Mouse (Mus musculus): Measurements from ENCODE around the gene Dgat2.

The Dgat2 gene

GRCm38 (mm10) chr7:99164873-99165410 is 17.6 kb downstream of the Dgat2 start:
- intact Hi-C loops (cut with DNase I) = loop anchor here (5.0 kb wide), 1 partner anchor 67 kb away; no protein-coding TSS in a partner anchor

DNA sequence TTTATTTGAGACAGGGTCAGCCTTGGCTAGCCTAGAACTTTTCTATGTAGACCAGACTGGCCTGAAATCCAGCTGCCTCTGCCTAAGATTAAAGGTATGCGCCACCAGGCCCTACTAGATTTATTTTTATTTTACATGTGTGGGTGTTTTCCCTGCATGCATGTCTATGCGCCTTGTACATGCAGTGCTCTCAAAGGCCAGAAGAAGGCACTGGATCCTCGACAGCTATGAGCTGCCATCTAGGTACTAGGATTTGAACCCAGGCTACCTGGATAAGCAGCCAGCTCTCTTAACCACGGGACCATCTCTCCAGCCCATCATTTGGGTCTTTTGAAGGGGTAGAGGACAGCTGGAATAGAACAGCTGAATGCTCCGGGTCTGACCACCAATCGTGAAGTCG is 20.1 kb downstream of the Dgat2 start:
- intact Hi-C loops (cut with DNase I) = loop anchor here (5.0 kb wide), 1 partner anchor 70 kb away; no protein-coding TSS in a partner anchor

DNA sequence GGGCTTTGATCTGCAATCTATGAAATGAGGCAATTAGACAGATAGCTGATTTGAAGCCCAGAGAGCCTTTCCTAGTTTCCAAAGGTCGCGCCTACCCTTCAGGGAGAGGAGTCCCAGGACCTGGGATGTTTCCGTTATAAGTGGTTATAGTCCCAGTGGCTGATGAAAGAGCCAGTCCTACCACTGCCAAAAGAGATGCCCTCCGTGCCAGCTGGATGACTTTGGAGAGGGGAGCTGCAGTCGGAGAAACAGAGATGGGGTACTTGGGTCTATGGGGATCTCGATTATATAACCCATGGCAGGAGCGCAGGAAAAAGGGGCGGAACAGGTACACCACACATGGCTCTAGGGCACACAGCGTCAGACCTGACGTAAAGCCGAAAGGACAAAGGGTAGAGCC is 20.6 kb downstream of the Dgat2 start:
- intact Hi-C loops (cut with DNase I) = loop anchor here (5.0 kb wide), 1 partner anchor 70 kb away; no protein-coding TSS in a partner anchor

DNA sequence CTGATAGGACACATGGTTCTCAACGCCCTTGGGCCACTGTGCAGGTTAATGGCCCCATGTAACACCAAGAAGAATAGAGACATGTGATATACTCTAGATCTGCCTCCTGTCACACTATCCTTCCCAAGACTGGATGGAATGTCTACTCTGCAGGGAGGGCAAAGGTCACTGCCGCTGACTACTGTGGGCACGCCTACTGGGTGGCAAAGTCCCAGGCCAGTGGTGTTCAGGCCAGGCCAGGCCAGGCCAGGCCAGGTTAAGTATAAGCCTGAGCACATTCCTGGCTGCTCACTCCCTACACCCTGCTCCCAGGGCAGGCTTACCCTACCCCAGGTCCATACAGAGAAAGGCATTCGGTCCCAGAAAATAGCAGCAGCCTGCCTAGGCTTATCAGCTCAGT is 21.0 kb downstream of the Dgat2 start:
- intact Hi-C loops (cut with DNase I) = loop anchor here (5.0 kb wide), 1 partner anchor 71 kb away; no protein-coding TSS in a partner anchor

DNA sequence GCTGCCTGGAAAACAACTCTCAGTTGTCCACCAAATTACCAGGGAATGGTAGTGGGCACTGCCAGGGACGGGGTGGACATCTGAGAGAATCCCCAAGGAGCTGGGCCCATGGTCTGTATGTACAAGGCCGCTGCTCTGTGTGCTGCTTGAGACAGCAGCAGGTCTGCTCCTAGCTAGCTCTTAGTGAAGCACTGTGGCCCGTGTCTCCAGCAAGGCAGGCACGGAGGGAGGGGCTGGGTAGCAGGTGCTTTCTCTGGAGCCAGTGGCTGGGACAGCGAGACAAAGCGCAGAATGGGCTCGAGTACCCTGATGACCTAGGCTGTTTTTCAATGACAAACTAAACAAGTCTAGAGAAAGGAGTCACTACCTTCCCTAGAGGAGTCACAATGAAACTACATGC is 21.5 kb downstream of the Dgat2 start:
- intact Hi-C loops (cut with DNase I) = loop anchor here (5.0 kb wide), 1 partner anchor 71 kb away; no protein-coding TSS in a partner anchor

DNA sequence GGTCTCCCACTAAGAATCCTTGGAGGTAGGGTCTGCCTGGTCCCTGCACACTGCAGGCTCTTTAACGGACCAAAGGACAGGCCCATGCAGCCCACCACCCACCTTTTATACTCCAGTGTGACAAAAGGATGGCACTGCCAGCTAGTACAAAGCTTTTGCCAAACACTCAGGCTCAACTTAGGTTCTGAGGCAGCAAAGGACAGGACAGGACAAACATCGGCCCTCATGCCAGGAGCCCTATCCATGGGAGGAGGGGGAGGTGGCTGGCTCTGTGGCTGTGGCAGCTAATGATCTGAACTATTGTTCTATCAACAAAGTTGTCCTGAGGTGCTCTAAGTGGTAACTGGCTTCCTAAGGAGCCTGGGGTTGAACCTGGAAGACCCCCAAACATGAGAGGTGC is 23.1 kb downstream of the Dgat2 start:
- intact Hi-C loops (cut with DNase I) = no loop called here

- intact Hi-C loops (cut with DNase I) = no loop called here
Measured at GRCm38 (mm10) chr7:99158904-99159303, 23.6 kb downstream of the Dgat2 start.

- intact Hi-C loops (cut with DNase I) = no loop called here
Measured at GRCm38 (mm10) chr7:99158011-99158410, 24.5 kb downstream of the Dgat2 start.

DNA sequence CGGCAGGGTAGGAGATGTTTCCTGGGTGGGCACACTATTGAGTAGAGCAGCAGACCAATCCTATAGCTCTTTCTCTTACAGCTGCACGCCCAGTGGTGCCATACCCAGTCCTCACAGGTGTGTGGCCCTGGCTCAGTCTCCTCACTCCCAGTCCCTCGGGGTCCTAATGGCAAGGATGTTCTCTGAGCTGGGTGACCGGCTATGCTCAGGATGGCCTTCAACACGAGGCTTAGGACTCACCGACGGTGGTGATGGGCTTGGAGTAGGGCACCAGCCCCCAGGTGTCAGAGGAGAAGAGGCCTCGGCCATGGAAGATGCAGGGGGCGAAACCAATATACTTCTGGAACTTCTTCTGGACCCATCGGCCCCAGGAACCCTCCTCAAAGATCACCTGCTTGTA is 25.8 kb downstream of the Dgat2 start:
- intact Hi-C loops (cut with DNase I) = no loop called here

DNA sequence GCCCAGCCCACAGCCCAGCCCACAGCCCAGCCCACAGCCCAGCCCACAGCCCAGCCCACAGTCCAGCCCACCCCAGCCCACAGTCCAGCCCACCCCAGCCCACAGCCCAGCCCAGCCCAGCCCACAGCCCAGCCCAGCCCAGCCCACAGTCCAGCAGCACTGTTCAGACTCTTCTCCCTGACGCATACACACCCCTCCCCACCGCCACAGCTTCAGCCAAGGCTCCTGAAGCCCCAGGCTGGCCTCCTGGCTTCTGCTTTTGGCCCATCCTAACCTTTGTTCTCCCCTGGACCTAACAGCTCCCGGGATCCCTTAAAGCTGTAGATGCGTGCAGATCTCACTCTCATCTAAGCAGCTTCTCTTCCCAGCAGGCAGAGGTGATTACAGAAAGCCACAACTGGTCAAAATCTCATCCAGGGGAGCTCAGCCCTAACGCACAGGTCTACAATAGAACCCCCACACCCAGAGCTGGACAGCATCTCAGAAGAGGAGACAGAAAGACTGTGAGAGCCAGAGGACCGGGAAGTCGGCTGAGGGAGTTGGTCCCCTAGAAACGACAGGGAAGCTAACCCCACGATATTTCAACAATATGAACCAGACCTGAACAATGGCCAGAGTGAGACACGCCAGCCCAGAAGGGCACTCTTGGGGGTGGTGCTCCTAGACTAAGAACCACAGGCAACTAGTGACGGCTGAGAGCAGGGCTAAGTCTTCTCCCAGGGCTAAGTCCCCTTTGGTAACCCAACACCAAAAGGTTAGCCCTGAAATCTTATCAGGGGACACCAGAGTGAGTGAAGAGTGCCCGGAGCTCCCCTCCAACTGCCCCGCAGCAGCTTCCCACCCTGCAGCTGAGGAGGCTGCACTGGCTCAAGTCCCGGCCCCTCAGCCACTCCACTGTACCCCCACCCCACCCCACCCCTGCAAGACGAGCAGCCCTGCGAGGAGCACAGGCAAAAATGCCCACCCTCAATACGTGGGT is 26.9 kb downstream of the Dgat2 start:
- intact Hi-C loops (cut with DNase I) = no loop called here

DNA sequence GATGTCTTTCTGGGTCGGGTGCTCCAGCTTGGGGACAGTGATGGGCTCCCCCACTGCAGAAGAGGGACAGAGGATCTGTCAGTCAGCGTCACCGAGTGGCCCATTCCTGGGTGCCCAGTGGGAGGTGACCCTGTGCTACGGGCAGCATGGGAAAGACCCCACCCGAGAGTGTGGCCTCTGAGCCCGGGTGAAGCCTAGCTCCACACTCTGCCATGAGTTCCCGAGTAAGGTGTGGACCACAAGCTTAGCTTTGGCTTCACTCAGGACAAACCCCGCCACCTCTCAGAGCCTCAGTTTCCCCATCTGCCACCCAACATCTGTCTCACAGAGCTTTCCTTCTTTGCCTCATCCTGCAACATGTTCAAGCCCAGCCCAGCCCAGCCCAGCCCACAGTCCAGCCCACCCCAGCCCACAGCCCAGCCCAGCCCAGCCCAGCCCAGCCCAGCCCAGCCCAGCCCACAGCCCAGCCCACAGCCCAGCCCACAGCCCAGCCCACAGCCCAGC is 27.8 kb downstream of the Dgat2 start:
- intact Hi-C loops (cut with DNase I) = no loop called here

DNA sequence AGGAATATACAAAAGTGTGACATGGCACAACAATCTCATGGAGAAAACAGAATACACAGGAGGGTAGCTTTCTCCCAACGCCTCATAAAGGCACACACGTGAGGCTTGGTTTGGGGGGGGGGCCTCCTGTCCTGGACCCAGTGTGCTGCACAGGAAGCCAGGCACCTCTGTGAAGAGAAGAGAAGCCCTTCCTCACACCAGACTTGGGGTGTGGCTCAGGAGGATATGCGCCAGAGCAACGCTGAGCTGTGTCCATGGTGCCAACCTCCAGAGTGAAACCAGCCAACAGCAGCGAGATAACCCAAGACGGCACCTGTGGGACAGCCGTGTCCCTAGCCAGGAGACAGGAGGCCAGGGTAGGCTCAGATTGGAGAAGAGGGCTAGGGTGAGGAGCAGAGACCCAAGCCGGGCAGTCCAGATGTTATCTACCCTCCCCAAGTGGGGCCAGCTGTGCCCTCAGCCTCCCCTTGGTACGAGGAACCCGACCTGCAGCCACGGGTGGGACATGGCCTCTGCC is 28.8 kb downstream of the Dgat2 start:
- intact Hi-C loops (cut with DNase I) = no loop called here

GRCm38 (mm10) chr7:99152756-99153155 is 29.8 kb downstream of the Dgat2 start:
- intact Hi-C loops (cut with DNase I) = no loop called here

GRCm38 (mm10) chr7:99151342-99151741 is 31.2 kb downstream of the Dgat2 start:
- intact Hi-C loops (cut with DNase I) = loop anchor here (2.0 kb wide), 1 partner anchor 43 kb away; no protein-coding TSS in a partner anchor

DNA sequence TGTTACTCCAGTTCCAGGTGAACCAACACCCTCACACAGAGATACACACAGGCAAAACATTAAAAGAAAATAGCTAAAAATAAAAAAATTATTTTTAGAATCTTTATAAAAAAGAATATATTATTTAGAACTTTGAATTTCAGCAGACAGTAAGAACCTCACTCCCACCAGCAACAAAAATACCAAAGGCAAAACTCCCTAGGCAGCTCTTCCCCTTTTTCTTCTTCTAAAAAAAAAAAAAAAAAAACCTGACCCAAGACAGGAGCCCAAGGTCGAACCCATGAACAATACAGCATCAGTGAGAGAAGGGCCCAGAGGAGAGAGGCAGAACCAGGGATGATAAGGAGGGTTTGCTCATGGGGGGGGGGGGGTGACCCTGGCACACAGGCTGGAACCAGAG is 33.5 kb downstream of the Dgat2 start:
- intact Hi-C loops (cut with DNase I) = no loop called here

- intact Hi-C loops (cut with DNase I) = no loop called here
Measured at GRCm38 (mm10) chr7:99147494-99147893, 35.0 kb downstream of the Dgat2 start.

- intact Hi-C loops (cut with DNase I) = no loop called here
Measured at GRCm38 (mm10) chr7:99146906-99147305, 35.6 kb downstream of the Dgat2 start.

- intact Hi-C loops (cut with DNase I) = no loop called here
Measured at GRCm38 (mm10) chr7:99146011-99146410, 36.5 kb downstream of the Dgat2 start.

- intact Hi-C loops (cut with DNase I) = no loop called here
Measured at GRCm38 (mm10) chr7:99144616-99145015, 37.9 kb downstream of the Dgat2 start.

GRCm38 (mm10) chr7:99143244-99143643 is 39.3 kb downstream of the Dgat2 start:
- intact Hi-C loops (cut with DNase I) = no loop called here

DNA sequence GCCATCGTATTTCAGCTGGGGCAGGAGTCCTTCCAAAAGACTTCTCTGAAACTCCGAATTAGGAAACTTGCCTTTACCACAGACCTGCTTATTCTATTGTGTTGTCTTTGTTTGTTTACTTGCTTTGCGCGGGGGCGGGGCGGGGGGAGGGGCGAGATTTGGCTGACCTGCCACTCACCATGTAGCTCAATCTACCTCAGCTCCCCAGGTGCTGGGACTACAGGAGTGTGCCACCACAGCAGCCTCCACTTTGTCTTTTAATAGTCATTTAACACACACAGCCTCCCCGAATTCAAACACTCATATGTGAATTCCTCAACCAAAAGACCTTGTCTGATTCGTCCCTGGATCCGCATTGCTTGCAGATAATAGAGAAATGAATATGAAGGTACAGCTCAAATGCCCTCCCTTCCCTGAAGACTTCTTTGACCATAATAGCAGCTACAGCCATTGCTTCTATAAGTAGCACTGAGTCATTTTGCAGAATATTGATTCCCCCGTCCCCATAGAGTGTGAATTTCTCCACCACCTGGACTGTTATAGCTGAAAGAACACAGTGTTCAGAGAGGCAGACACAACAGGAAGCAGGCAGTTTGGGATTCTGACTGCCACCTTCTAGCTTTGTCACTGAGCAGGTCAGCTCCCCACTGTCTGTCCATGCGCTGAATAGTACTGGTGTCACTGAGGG is 40.5 kb downstream of the Dgat2 start:
- intact Hi-C loops (cut with DNase I) = no loop called here
